Mouse (Mus musculus): ENCODE results near the gene Tom1l1.

Tom1l1 gene

DNA sequence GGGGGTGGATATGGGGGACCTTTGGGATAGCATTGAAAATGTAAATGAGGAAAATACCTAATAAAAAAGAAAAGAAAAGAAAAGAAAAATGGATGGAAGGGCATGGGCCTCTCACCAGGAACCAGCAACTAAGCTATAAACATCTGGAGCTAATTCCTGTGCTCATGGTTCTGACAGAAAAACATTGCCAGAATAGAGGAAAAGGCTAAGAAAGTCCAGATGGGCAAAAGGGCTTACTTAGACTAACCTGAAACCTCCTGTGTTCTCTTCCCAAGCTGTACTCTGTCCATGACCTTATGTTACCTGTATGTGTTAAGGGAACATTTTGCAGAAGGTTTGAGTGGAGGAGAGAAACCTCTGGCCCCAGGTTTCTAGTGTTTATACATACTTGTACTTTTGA, 76.0 kb downstream of the Tom1l1 start:
- DNase-seq, result no peak

DNA sequence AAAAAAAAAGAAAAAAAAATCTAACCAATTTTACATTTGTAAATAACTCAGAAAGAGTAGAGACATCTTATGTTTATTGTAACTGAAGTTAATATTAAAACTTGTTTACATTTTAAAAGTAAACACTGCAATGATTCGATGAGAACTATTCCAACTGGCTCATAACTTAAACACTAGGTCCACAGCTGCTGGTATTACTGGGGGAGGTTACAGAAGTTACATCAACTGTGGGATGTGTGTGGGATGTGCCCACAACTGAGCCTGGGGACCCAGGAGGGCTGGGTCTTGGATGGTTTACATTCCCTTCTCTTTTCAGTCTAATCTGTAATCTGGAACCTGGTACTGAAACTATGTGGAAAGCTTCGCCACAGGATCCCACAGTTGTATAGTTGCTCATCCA, 85.1 kb downstream of the Tom1l1 start:
- no peak for DNase-seq

DNA sequence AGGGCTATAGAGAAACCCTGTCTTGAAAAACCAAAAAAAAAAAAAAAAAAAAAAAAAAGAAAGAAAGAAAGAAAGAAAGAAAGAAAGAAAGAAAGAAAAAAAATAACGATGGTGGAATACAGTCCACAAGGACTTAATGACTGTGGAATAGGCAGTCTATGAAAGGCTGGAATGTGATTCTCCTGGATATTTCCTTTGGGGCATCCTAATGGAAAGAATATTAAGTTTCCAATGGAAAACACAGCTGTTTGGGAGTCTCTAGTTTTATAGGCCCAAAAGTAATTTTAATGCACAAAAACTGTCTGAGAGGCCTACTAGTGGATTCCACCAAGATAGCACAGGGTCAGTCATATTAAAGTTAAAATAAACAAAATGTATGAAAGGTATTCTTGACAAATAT, 92.3 kb downstream of the Tom1l1 start:
- no peak for DNase-seq
